Mouse (Mus musculus) urinary bladder, postnatal 10 days (tissue): ENCODE results near the gene Hes2.

Source experiments
- DNase-seq: peaks from one replicate; pipeline ENCODE4 v3.0.0; 2022; ENCODE audit warnings: low spot score

The Hes2 gene

DNA sequence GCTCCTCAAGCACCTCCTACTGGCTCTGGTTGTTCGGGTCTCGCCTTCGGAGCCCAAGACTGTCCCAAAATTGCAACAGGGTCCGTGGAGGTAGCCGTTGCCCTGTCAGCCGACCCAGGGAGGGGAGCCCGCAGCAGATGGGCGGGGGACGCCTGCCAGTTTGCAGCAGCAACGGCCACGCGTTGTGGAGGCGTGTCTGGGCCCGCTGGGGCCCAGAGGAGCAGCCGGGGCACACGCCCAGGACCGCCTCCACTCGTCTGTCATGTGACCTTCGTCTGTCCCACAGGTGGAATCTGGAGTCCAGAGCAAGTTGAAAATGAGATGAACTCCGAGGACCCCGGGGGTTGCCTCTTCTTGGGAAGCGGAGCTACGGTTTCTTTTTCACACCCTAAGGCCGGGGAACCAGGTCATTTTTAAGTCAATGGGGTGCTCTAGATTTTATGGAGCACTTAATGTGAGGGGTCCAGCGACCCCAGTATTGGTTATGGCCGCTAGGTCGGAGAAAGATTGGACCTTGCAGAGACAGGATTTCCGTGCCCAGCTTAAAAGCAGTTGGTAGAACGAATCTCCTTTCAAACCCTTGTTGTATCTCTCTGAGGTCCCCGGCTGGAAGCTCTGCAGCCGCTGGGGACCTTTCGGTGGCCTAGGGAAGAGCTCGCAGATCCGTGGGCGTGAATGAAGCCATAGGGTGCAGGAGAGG is at the start of gene Hes2:
TSS of gene Hes2 (plus strand) at position 283 of the 700 bp plus-strand sequence.
- no peak for DNase-seq

DNA sequence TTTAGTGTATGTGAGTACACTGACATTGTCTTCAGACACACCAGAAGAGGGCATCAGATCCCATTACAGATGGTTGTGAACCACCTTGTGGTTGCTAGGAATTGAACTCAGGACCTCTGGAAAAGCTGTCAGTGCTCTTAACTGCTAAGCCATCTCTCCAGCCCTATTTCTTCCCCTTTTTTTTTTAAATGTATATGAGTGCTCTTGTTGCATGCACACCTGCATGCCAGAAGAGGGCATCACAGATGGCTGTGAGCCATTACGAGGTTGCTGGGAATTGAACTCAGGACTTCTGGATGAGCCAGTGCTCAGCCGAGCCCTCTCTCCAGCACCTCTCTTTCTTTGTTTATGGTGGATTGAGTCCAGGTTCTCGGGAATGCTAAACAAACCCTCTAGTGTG is 49.2 kb upstream of the Hes2 start:
- DNase-seq = no peak

DNA sequence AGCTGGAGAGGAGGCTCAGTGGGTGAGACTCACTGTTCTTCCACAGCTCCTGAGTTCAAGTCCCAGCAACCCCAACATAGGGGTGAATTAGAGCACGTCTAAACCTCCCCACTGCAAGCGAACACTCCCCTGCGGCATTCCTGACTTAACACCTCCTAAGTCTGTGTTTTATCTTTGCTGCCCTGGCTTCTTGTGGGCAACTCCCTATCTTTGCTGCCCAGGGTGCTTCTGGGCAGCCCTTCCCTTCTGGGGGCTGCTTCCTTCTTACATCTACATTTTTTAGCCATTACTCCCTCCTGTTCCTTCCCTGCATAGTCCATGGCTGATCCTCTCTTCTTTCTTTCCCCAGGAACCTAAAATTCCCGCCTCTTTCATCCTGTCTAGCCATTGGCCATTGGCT is 48.0 kb upstream of the Hes2 start:
- no peak for DNase-seq

DNA sequence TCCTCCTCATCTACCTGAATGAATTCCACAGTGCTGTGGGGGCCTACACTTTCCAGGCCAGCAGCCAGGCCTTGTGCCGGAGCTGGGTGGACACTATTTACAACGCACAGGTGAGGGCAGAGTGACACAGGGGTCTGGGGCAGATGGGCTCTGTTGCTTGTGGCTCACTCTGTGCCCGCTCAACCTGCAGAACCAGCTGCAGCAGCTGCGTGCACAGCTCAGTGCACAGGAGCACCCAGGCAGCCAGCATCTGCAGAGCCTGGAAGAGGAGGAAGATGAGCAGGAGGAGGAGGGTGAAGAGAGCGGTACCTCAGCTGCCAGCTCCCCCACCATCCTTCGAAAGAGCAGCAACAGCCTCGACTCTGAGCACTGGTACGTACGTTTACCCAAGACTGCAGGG is 46.3 kb upstream of the Hes2 start:
- DNase-seq = no peak

DNA sequence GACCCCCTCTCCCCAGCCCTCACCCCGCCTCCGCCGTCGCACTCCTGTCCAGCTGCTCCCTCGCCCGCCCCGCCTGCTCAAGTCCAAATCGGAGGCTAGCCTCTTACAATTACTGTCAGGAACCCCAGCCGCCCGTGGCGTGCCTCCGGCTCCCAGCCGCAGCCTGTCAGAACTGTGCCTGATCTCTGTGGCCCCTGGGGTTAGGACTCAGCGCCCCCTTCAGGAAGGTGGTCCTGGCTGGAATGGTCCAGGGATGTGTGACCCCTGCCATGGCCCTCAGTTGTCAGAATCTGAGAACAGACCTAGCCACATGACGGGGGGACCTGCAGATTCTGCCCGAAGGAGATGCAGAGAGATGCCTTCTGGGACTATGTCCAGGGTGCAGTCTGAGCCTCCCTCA is 44.6 kb upstream of the Hes2 start:
- no peak for DNase-seq

DNA sequence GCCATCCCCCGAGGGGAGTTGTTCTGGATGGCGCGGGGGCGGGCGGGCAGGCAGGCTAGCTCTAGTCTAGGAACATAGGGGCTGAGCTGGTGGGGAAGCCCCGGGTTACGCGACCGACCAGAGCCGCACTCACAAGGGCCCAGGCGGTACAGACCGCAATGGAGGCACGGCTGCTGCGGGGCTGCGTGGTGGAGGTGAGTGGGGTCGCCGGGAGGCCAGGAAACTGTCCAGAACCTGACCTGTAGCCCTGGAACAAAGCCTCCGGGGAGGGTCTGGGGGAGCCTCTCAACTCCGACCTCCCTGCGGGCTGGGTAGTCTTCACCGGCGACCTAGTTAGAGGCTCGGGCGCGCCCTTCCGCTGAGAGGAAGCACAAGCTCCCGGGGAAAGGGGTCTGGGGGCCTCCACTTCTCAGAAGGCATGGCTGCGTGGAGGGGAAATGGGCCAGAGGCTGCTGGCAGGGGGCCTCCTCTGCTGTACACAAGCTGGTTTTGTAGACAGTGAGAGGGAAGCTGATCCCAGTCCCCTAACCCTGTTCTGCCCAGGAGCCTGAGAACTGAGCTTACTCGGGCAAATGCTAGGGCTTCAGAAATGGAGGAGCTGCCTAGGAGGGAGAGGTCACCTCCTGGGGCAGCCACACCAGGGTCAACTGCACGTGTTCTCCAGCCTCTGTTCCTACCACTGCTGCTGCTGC is 42.6 kb upstream of the Hes2 start, which contains the start of gene Tnfrsf25:
TSS of gene Tnfrsf25 (plus strand) at position 14 of the 692 bp plus-strand sequence.
- DNase-seq = no peak

DNA sequence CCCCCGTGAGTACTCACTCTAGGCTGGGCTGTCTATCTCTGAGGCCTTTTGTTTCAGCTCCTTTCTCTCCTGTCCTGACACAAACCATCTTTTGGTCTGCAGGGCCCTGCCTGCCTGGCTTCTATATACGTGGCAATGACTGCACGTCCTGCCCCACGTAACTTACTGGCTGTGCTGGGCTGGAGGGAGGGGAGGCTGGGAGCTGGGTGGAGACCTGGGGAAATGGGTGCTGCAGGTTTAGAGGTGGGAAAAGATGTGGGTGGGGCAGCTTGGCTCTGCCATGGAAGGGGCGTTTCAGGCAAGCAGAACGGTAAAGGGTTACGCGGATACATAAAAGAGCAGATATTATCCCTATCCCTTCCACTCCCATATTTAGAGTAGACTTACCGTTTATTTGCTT is 41.1 kb upstream of the Hes2 start:
- no peak for DNase-seq

DNA sequence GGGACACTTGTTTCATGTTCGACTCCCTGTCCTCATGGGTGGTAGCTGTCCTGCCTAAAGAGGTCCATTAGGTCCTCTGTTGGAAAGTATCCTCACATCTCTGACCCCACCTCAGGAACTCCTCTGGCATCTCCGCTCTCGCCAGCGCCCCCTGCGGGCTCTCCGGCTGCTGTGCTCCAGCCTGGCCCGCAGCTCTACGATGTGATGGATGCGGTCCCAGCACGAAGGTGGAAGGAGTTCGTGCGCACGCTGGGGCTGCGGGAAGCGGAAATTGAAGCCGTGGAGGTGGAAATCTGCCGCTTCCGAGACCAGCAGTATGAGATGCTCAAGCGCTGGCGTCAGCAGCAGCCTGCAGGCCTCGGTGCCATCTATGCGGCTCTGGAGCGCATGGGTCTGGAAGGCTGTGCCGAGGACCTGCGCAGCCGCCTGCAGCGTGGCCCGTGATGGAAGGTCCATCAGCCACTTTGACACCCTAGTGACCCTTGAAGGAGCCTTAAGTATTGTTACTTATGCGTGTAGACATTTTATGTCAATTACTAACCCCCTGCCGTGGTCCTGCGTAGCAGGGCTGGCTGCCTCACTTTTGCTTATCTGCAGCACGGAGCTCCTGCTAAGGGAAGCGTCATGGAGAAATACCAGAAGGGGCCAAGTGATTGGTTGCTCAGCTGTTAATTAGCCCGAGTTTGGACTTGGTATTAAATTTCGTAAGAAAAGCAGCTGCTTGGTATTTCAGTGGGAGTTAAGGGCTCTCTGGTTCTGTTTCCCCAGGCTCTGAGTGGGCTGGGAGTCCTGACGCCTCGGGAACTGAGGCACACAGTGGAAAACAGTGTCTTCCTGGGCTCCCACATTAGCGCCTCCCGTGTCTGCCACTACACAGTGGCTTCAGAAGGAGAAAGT is 39.0 kb upstream of the Hes2 start:
- no peak for DNase-seq

DNA sequence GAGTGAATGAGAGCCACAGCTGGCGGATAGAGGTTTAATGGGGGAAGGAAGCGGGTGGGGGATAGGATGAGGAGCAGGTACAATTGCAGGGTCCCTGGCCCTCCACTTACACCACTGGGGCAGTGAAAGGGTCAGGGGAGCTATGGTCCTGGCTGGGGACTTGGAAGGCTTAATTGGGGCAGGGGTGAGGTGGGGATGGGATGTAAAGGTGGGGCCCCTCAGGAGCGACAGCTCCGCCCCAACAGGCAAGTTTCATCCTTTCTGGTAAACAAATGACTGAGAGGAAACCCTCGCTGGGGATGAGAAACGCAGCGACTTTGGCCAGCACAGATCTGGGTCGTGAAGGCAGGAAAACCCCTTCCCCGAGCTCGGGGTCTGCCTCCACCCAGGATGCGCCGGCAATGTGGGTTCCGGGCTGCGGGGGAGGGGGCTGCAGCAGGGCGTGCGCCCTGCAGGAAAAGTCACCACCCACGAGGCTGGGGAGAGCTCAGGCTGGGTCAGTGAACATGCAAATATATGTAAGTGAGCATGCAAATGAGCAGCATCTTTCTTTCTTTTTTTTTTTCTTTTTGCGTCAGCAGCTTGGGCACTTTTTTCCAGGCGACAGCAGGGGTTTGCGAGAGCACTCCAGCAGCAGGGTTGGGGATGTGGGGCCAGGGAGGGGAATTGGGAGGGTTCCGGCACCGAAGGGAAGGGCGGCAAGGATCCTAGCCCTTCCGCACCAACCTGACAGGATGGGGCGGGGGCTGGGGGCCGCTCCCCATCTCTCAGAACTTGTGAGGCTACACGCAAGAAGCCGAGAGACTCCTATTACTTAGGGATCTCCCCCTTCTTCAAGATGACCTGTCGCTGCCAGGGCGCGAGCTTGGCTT is 38.1 kb upstream of the Hes2 start:
- no peak for DNase-seq

DNA sequence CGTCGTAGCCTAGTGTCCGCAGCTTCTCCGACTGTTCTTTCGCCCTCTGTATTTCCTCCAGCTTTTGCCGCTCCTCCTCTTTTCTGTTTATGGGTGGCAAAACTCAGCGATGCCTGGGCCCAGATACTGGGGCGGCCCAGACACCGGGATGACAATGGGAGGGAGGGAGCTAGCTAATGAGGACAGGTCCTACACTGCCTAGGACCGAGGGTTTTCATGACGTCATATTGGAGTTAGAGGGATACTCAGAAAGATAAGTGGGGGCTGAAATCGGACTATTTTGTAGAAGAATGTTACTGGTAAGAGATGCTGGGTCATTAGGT is 37.5 kb upstream of the Hes2 start:
- no peak for DNase-seq

DNA sequence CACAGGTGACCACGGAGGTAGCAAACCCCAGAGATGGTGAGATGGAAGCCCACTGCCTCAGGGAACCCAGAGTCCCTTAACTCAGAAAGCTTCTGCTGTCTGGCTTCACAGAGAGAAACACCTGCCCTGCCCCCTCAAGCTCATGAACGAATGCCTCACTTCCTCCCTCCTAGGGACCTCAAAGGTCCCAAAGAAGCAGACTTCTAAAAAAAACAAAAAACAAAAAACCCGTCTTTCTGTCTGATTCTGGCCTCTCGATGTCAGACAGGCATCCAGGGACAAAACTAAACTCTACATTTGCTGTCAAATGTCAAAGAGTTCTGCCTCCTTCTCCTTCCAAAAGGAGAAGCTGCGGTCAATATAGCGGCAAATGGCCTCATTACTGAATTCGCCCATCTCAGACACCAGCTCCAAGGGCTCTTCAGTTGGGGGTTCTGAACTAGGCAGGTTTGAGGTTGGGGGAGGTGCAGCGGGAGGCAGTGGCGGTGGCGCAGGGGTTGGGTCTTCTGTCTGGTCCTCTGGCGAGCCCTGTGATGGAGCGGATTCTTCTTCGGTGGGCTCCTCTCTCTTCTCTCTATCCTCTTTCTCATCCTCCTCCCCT is 34.2 kb upstream of the Hes2 start:
- DNase-seq = no peak

DNA sequence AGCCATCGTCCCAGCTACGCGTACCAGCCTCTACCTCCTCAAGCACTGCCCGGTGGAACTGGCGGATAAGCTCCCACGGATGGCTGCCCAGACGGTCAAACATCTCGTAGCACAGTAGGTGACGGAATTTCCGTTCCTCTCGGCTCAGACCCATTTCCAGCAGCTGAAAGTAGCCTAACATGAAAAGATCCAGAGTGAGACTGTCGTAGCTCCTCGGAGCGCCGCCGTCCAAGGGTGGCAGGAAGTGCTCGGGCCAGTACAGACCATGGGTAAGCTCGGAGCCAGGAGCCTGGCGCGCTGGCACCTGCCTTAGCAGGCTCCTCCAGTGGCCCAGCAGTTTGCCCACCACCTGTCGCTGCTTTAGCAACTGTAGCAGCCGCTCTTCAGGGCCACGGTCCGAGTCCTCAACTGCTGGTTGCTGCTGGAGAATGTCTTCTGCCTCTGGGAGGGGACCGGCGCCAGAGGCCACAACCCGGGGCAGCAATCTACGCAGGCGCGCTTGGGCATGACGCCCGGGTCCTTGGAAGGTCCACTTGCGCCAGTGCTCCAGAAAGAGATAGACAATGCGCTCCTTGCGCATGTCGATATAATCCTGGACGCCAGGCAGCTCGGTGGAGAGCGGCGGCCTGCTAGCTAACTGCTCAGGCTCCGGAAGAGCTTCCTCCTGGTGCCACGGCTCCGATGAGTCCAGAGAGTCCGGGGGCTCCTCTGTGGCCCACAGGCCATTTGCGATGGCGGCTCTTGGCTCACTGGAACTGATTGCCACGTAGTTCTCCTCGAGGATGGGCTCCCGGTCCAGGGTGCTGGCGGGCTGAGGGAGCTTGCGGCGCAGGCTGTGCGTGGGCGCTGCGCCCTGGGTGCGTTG is 33.3 kb upstream of the Hes2 start:
- DNase-seq = no peak

DNA sequence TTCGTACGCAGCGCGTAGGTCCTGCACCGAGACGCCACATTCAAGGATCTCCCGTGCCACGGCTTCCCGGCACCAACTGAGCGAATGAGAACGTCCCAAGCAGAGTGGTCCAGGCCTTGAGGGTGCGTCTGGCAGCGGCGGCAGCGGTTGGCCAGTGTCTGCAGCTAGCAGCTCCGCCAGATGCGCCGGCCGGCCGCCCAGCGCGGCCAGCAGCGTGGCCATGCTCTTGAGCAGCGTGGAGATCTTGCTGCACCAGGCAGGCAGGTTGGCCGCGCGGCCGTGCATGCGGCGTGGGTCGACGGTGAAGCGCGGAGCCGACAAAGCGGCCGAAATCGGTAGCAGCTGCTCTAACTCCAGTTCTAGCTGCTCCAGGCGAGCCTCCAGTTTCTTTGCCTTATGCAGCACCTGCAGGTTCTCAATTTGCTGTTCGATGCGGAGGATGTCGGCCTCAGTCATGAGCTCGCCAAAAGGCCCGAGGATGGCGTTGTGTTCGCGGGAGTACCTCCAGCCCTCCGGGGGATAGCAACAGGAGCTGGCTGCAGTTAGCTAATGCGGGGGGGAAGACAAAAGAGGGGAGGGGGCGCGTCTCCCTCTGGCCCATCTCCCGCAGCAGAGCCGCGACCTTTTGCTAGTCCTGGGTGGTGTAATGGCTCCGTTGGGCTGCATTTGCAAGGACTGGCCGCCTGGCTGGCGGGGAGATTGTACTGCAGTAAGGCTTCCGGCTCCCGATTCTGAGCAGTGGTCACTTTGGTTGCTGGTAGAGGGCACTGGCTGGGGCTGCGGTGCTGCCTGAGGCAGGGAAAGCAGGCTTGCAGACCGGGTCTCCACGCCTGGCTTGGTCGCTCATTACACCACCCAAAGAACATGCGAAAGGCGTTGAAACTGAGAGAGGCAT is 32.4 kb upstream of the Hes2 start:
- no peak for DNase-seq

DNA sequence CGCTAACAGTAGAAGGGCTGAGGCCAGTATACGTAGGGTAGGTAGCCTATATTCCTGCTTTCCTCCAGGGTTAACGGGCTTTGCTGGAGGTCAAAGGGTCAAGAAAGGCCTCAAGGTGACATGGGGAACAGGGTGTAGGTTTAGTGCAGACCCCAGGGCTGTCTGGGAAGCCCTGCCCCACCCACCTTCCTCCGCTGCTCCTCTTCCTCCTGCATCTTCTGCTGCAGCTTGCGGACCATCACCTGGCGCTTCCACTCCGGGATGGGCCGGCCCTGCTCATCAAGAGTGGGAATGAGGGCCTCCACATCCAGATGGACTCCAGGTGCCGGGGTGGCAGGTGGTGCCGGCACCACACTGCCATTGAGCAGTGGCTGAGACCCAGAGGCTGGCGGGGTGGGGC is 30.8 kb upstream of the Hes2 start:
- DNase-seq = no peak

DNA sequence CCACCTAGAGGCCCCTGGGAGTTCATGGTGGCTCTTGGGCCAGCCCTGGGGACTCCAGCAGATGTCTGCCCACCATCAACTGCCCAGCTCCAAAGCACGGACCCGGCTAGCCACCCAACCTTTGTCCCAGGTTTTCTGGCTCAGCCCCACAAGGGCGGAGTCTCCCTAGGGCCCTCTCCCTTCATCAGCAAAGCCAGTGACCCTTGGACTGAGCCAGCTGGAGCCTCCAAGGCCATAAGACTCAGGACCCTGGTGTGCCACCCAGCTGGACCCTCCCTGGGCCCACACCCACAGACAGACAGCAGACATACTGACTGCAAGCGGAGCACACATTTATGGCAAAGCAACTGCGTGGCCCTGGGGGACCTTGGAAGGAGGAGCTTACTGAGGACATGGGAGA is 29.9 kb upstream of the Hes2 start:
- no peak for DNase-seq

DNA sequence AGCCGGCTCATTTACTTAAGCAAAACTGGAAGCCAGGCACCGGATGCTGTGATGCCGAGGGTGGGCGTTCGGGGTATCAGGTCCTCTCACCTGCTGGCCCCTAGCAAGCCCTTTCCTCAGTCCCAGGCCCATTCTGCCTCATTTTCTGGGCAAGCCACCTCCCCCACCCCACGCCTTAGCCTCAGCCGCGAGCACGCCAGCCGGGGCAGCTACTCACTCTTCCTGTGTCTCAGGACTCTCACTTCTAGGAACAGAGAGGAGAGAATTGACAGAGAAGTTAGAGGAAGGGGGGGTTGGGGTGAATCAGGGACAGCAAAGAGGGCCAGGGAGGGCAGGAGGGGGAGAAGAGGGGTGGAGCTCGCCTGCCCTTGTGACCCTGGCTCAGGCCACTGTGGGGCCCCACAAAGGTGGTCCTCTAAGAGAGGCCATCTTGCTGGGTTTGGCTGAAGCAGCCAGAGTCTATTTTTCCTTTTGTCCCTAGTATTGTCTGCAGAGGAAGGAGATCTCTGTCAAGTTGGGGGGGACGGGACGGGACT is 29.2 kb upstream of the Hes2 start:
- DNase-seq = no peak

DNA sequence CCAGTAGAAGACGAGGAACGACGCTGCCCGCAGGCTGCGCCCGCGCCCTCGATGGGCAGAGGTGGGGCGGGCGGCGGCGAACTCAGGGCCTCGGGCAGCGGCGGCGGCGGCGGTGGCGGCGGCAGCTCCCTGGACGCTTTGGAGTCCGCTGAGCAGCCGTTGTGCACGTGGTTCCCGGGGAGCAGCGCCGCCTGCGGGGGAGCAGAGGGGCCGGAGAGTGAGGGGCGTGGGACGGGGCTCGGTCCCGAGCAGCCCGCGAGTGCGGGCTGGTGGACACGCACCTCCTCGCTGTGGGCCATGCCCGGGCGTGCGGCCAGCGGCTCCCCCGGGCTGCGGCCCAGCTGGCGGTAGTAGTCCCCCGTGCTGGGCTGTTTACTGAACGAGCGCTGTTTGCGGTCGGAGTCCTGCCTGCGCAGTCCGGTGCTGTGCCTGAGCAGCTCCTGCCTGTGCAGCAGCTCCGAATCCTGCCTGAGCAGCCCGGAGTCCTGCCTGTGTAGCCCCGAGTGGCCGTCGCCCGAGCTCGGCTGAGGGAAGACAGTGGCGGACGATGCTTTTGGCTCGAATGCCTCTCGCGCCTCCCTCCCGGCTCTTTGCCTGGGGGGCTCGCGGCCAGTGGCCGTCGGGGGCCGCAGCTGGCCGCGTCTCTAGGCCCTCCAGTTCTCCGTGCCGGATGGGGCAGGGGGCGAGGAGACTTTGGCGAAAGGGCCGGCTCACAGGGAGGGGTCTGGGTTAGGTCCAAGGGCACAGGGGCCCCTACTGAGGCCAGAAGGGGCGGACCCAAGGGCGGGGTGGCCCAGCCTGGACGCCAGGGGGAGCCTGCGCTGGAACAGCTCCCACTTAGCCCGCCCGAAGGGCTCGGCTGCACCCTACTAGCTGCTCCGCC is 27.7 kb upstream of the Hes2 start:
- DNase-seq = no peak
